Mouse (Mus musculus): Measurements from ENCODE around the gene Gm38392. TPM values are rescaled to one million over a fixed set of nuclear protein-coding genes. Genes with fewer than 3 reads are reported as not detected.
"Not testable (repeated sequence)": the region's sequence is repeated elsewhere in the genome, so short reads cannot be mapped to it uniquely, and the experiment has no call there.

Gene Gm38392
- polyA plus RNA-seq, 1 experiment from 2014 or later, result 1.0 TPM

GRCm38 (mm10) chr3:88280035-88280434, 7.0 kb downstream of the Gm38392 start:
- Histone ChIP-seq H3K27me3 (ENCODE audit: insufficient read depth, low read length) (no peaks in the 10 kb centered on the region), H3K4me3 (ENCODE audit: low read depth, low read length) (no peak overlapping the region), H3K4me1 (ENCODE audit: insufficient read depth) (no peaks in the 10 kb centered on the region), H3K9ac (replicated peaks) (no peak overlapping the region), H3K27ac (ENCODE audit: low read depth) (no peak overlapping the region), H3K4me2 (ENCODE audit: low read depth, low read length) (no peak overlapping the region), H3K36me3 (replicated peaks; ENCODE audit: insufficient read depth, low read length) (no peaks in the 10 kb centered on the region), H3K9me3 (ENCODE audit: low read length) (no peaks in the 10 kb centered on the region)
- ATAC-seq (no peak), DNase-seq (no peak)
- TF ChIP-seq EP300 (IDR thresholded peaks at IDR 0.05; ENCODE audit: low read depth) (no peak), CTCF (IDR thresholded peaks at IDR 0.05; ENCODE audit: low read depth) (no peak)
- 73% methylated on average over 2 of the region's 2 CpGs for WGBS (ENCODE audit: insufficient replicate concordance)

GRCm38 (mm10) chr3:88276529-88277143, 10.4 kb downstream of the Gm38392 start:
- ATAC-seq (no peak), DNase-seq (no peak)
- H3K4me1 ChIP-seq (ENCODE audit: insufficient read depth), result no peaks in the 10 kb centered on the region
- no peak overlapping the region for H3K27ac ChIP-seq (ENCODE audit: low read depth)
- H3K4me2 ChIP-seq (ENCODE audit: low read depth, low read length), result no peak overlapping the region
- H3K4me3 ChIP-seq (ENCODE audit: low read depth, low read length), result no peak overlapping the region
- H3K36me3 ChIP-seq (replicated peaks; ENCODE audit: insufficient read depth, low read length), result no peaks in the 10 kb centered on the region
- H3K27me3 ChIP-seq (ENCODE audit: insufficient read depth, low read length), result no peaks in the 10 kb centered on the region
- 42% methylated on average over 7 of the region's 7 CpGs for WGBS (ENCODE audit: insufficient replicate concordance)
- H3K9me3 ChIP-seq (ENCODE audit: low read length), result no peaks in the 10 kb centered on the region
- no peak overlapping the region for H3K9ac ChIP-seq (replicated peaks)
- TF ChIP-seq CTCF (IDR thresholded peaks at IDR 0.05; ENCODE audit: low read depth) (peak; percentile 61), EP300 (IDR thresholded peaks at IDR 0.05; ENCODE audit: low read depth) (no peak)

DNA sequence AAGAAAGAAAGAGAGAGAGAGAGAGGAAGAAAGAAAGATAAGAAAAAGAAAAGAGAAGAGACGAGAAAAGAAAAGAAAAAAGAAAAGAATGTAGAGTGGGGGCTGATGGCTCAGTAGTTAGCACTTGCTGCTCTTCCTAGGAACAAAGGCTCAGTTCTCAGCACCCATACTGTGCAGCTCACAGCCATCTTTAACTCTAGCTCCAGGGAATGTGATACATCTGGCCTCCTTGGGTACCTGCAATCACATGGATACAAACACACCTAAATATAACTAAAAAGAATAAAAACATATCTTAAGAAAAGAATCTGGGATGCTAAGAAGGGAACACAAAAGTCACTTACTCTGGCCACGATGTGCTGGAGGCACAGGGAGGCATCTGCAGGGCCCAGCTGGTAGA, 10.9 kb downstream of the Gm38392 start:
- no peak for ATAC-seq
- 72% methylated on average over 2 of the region's 2 CpGs for WGBS (ENCODE audit: insufficient replicate concordance)
- H3K4me3 ChIP-seq (ENCODE audit: low read depth, low read length), result no peak overlapping the region
- H3K9ac ChIP-seq (replicated peaks), result no peak overlapping the region
- no peak for DNase-seq
- no peaks in the 10 kb centered on the region for H3K36me3 ChIP-seq (replicated peaks; ENCODE audit: insufficient read depth, low read length)
- H3K9me3 ChIP-seq (ENCODE audit: low read length), result no peaks in the 10 kb centered on the region
- no peak for TF ChIP-seq EP300 (IDR thresholded peaks at IDR 0.05; ENCODE audit: low read depth)
- TF ChIP-seq CTCF (IDR thresholded peaks at IDR 0.05; ENCODE audit: low read depth), result no peak
- no peaks in the 10 kb centered on the region for H3K4me1 ChIP-seq (ENCODE audit: insufficient read depth)
- H3K27ac ChIP-seq (ENCODE audit: low read depth), result no peak overlapping the region
- no peak overlapping the region for H3K4me2 ChIP-seq (ENCODE audit: low read depth, low read length)
- H3K27me3 ChIP-seq (ENCODE audit: insufficient read depth, low read length), result no peaks in the 10 kb centered on the region

DNA sequence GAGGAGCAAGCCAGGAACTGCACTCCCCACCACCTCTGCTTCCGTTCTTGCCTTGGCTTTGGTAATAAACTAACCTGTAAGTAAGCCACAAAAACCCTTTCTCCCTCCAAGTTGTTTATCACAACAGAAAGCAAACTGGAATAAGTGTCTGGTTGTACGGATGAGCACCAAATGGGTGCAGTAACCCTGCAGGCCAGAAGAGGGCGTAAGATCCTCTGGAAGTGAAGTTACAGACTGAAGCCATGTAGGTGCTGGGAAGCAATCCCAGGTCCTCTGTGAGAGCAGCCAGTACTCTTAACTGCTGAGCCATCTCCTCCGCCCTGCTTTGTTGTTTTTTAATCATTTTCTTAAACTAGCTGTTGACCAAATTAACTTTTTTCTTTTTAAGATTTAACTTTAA, 13.0 kb downstream of the Gm38392 start:
- WGBS (ENCODE audit: insufficient replicate concordance), result 85% methylated on average over 4 of the region's 4 CpGs
- H3K4me2 ChIP-seq (ENCODE audit: low read depth, low read length), result no peak overlapping the region
- no peaks in the 10 kb centered on the region for H3K36me3 ChIP-seq (replicated peaks; ENCODE audit: insufficient read depth, low read length)
- H3K4me1 ChIP-seq (ENCODE audit: insufficient read depth), result no peaks in the 10 kb centered on the region
- DNase-seq (no peak), ATAC-seq (no peak)
- H3K9ac ChIP-seq (replicated peaks), result no peak overlapping the region
- no peak for TF ChIP-seq EP300 (IDR thresholded peaks at IDR 0.05; ENCODE audit: low read depth)
- peak; percentile 53 for TF ChIP-seq CTCF (IDR thresholded peaks at IDR 0.05; ENCODE audit: low read depth)
- H3K9me3 ChIP-seq (ENCODE audit: low read length), result no peaks in the 10 kb centered on the region
- H3K27ac ChIP-seq (ENCODE audit: low read depth), result no peak overlapping the region
- no peak overlapping the region for H3K4me3 ChIP-seq (ENCODE audit: low read depth, low read length)
- H3K27me3 ChIP-seq (ENCODE audit: insufficient read depth, low read length), result no peaks in the 10 kb centered on the region

DNA sequence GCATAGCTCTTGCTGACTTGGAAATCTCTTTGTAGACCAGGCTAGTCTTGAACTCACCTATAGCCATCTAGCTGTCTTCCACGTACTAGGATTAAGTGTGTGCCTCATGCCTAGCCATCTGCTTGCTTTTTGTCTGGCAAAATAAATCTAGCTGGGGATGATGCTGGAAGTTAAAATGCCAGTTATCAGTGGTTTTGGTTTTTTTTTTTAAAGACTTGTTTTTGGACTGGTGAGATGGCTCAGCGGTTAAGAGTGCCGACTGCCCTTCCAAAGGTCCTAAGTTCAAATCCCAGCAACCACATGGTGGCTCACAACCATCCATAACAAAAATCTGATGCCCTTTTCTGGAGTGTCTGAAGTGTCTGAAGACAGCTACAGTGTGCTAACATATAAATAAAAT, 15.2 kb downstream of the Gm38392 start:
- no peaks in the 10 kb centered on the region for H3K36me3 ChIP-seq (replicated peaks; ENCODE audit: insufficient read depth, low read length)
- no peak for TF ChIP-seq EP300 (IDR thresholded peaks at IDR 0.05; ENCODE audit: low read depth)
- TF ChIP-seq CTCF (IDR thresholded peaks at IDR 0.05; ENCODE audit: low read depth), result no peak
- ATAC-seq, result no peak
- H3K4me1 ChIP-seq (ENCODE audit: insufficient read depth), result no peaks in the 10 kb centered on the region
- 81% methylated on average over 3 of the region's 3 CpGs for WGBS (ENCODE audit: insufficient replicate concordance)
- no peak overlapping the region for H3K9ac ChIP-seq (replicated peaks)
- H3K4me3 ChIP-seq (ENCODE audit: low read depth, low read length), result no peak overlapping the region
- H3K27me3 ChIP-seq (ENCODE audit: insufficient read depth, low read length), result no peaks in the 10 kb centered on the region
- DNase-seq, result no peak
- no peak overlapping the region for H3K4me2 ChIP-seq (ENCODE audit: low read depth, low read length)
- no peaks in the 10 kb centered on the region for H3K9me3 ChIP-seq (ENCODE audit: low read length)
- H3K27ac ChIP-seq (ENCODE audit: low read depth), result no peak overlapping the region

DNA sequence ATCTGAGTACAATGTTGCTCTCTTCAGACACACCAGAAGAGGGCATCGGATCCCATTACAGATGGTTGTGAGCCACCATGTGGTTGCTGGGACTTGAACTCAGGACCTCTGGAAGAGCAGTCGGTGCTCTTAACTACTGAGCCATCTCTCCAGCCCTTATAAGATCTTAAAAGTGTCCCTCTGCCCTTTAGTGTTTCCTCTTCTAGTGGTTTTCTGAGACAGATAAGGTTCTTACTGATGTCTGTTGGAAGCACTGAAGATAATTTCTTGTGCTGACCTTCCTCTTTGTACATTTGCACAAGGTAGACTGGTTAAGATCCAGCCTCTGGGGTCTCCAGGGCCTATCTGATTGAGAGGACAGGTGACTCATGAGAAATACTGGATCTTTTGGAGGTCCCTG, 15.7 kb downstream of the Gm38392 start:
- ATAC-seq, result not testable (repeated sequence)

DNA sequence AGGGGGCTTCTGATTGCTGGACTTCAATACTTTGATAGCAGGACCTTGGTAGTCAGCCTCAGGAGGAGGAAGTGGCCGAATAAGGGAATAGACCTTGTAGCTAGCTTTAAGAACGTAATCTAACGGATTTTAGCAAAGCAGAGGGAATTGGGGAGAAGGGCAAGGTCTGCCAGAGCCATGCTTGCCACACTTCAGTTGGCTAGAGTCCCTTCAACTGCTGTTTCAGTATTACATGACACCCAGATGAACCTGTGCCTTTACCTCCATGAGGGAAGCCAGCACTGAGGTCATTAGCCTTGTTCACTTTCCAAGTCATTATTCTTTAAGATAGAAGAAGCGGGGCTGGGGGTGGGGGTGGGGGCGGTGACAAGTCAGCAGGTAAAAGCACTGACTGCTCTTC, 18.0 kb downstream of the Gm38392 start:
- 75% methylated on average over 5 of the region's 5 CpGs for WGBS (ENCODE audit: insufficient replicate concordance)
- ATAC-seq (no peak), DNase-seq (no peak)
- Histone ChIP-seq H3K9ac (replicated peaks) (no peak overlapping the region), H3K4me2 (ENCODE audit: low read depth, low read length) (no peak overlapping the region), H3K4me3 (ENCODE audit: low read depth, low read length) (no peak overlapping the region), H3K9me3 (ENCODE audit: low read length) (no peaks in the 10 kb centered on the region), H3K36me3 (replicated peaks; ENCODE audit: insufficient read depth, low read length) (no peaks in the 10 kb centered on the region), H3K27ac (ENCODE audit: low read depth) (no peak overlapping the region), H3K4me1 (ENCODE audit: insufficient read depth) (no peaks in the 10 kb centered on the region), H3K27me3 (ENCODE audit: insufficient read depth, low read length) (no peaks in the 10 kb centered on the region)
- TF ChIP-seq CTCF (IDR thresholded peaks at IDR 0.05; ENCODE audit: low read depth), result no peak
- no peak for TF ChIP-seq EP300 (IDR thresholded peaks at IDR 0.05; ENCODE audit: low read depth)

More for the DNA sequence above, 15.7 kb downstream of the Gm38392 start:
- not testable (repeated sequence) for H3K4me2 ChIP-seq (ENCODE audit: low read depth, low read length); H3K36me3 ChIP-seq (replicated peaks; ENCODE audit: insufficient read depth, low read length); H3K9ac ChIP-seq (replicated peaks); H3K4me3 ChIP-seq (ENCODE audit: low read depth, low read length); H3K27ac ChIP-seq (ENCODE audit: low read depth); H3K9me3 ChIP-seq (ENCODE audit: low read length); H3K27me3 ChIP-seq (ENCODE audit: insufficient read depth, low read length); H3K4me1 ChIP-seq (ENCODE audit: insufficient read depth); DNase-seq
- 53% methylated on average over 2 of the region's 2 CpGs for WGBS (ENCODE audit: insufficient replicate concordance)

DNA sequence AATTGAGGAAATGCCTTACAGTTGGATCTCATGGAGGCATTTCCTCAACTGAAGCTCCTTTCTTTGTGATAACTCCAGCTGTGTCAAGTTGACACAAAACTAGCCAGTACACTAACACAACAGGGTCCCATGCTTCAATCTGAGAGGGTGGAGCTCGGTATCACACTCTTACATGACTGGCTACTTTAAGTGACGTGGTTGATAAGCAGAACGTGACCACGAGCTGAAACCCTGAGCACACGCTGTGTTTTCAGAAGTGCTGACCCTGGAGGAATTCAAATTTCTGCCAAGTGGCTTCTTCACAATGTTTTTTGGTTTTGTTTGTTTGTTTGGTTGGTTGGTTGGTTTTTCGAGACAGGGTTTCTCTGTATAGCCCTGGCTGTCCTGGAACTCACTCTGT, 19.0 kb downstream of the Gm38392 start:
- not testable (repeated sequence) for H3K9ac ChIP-seq (replicated peaks); H3K27me3 ChIP-seq (ENCODE audit: insufficient read depth, low read length); DNase-seq; H3K36me3 ChIP-seq (replicated peaks; ENCODE audit: insufficient read depth, low read length); H3K4me3 ChIP-seq (ENCODE audit: low read depth, low read length); ATAC-seq; H3K4me2 ChIP-seq (ENCODE audit: low read depth, low read length); H3K27ac ChIP-seq (ENCODE audit: low read depth); H3K4me1 ChIP-seq (ENCODE audit: insufficient read depth); H3K9me3 ChIP-seq (ENCODE audit: low read length)
- WGBS (ENCODE audit: insufficient replicate concordance), result 44% methylated on average over 6 of the region's 6 CpGs

Data from liver, postnatal 0 days (tissue).